Mouse (Mus musculus) stomach, embryonic 16.5 days (tissue): Measurements from ENCODE around the gene Synpo2. TPM values are rescaled to one million over a fixed set of nuclear protein-coding genes. Genes with fewer than 3 reads are reported as not detected.
A peak's percentile ranks its signal among the peaks of the same experiment; 100 is the strongest.

Source experiments
- ATAC-seq: fragments of 200-750 bp; cut with Nextera tagmentation; 2 replicates; pipeline ENCODE4 v1.8.0; 2017; ENCODE audit warnings: moderate number of reproducible peaks, moderate TSS enrichment; ENCODE audit not compliant: insufficient read depth, low FRiP score
- H3K27ac ChIP-seq: fragments of 300-500 bp; sonication (generic); 2 replicates; pipeline ENCODE4 v1.5.1; 2014; ENCODE audit warnings: low read length
- H3K27me3 ChIP-seq: fragments of 300-500 bp; sonication (generic); 2 replicates; pipeline ENCODE4 v1.6.1; 2014; ENCODE audit warnings: low read length, control low read depth, mixed read lengths; ENCODE audit not compliant: control insufficient read depth, insufficient read depth
- H3K36me3 ChIP-seq: fragments of 300-500 bp; sonication (generic); 2 replicates; pipeline ENCODE4 v1.6.1; 2014; ENCODE audit warnings: low read length; ENCODE audit not compliant: control insufficient read depth, insufficient read depth
- H3K4me1 ChIP-seq: fragments of 300-500 bp; sonication (generic); 2 replicates; pipeline ENCODE4 v1.6.1; 2014; ENCODE audit warnings: low read length, control low read depth, mixed read lengths; ENCODE audit not compliant: control insufficient read depth, insufficient read depth
- H3K4me2 ChIP-seq: fragments of 300-500 bp; sonication (generic); 2 replicates; pipeline ENCODE4 v1.6.1; 2014; ENCODE audit warnings: low read depth, low read length, mixed read lengths
- H3K4me3 ChIP-seq: fragments of 300-500 bp; sonication (generic); replicated peaks from 2 replicates; pipeline ENCODE4 v1.5.1; 2014; ENCODE audit warnings: mild to moderate bottlenecking, low read length
- H3K9ac ChIP-seq: fragments of 300-500 bp; sonication (generic); 2 replicates; pipeline ENCODE4 v1.6.1; 2014; ENCODE audit warnings: low read length
- H3K9me3 ChIP-seq: fragments of 300-500 bp; sonication (generic); replicated peaks from 2 replicates; pipeline ENCODE4 v1.6.1; 2016; ENCODE audit warnings: low read length, control low read depth; ENCODE audit not compliant: control insufficient read depth
- WGBS: fragments of 180-500 bp; shearing (Covaris S2); extraction: QIAGEN DNeasy Blood & Tissue Kit; methylation state at CpG from one replicate; pipeline ENCODE4 v1.1.7; 2014; 5-methylcytosine and 5-hydroxymethylcytosine counted together
- polyA plus RNA-seq: library from polyadenylated mRNA; unstranded; fragments of >200 nt; fragmentation: Nextera tagmentation; extraction: Ambion mirVana; gene quantifications from 2 replicates; pipeline ENCODE4 v1.2.1, GENCODE M21; 2015

Synpo2 gene
- polyA plus RNA-seq, 1 experiment from 2014 or later, result 38.7 TPM

- Histone ChIP-seq H3K4me2 (no peak overlapping the region), H3K4me3 (no peak overlapping the region), H3K9ac (no peak overlapping the region), H3K27ac (peak overlapping the region; percentile 10; the same call in 1 of the 2 replicates), H3K4me1 (peaks cover 3% of the 10 kb centered on the region; the same call in 1 of the 2 replicates), H3K36me3 (no peaks in the 10 kb centered on the region), H3K9me3 (no peaks in the 10 kb centered on the region), H3K27me3 (no peaks in the 10 kb centered on the region)
- ATAC-seq, result peak; percentile 31; the same call in 1 of the 2 replicates
- 56% methylated on average over 6 of the region's 6 CpGs for WGBS
Observed at GRCm38 (mm10) chr3:123190329-123190728, 45.6 kb downstream of the Synpo2 start.

GRCm38 (mm10) chr3:123189826-123190225, 46.1 kb downstream of the Synpo2 start:
- Histone ChIP-seq H3K4me2 (no peak overlapping the region), H3K27ac (no peak overlapping the region), H3K27me3 (no peaks in the 10 kb centered on the region), H3K36me3 (no peaks in the 10 kb centered on the region), H3K9ac (no peak overlapping the region), H3K4me3 (no peak overlapping the region), H3K9me3 (no peaks in the 10 kb centered on the region), H3K4me1 (peaks cover 3% of the 10 kb centered on the region; the same call in 1 of the 2 replicates)
- WGBS, result 42% methylated on average over 1 of the region's 1 CpGs
- no peak for ATAC-seq

DNA sequence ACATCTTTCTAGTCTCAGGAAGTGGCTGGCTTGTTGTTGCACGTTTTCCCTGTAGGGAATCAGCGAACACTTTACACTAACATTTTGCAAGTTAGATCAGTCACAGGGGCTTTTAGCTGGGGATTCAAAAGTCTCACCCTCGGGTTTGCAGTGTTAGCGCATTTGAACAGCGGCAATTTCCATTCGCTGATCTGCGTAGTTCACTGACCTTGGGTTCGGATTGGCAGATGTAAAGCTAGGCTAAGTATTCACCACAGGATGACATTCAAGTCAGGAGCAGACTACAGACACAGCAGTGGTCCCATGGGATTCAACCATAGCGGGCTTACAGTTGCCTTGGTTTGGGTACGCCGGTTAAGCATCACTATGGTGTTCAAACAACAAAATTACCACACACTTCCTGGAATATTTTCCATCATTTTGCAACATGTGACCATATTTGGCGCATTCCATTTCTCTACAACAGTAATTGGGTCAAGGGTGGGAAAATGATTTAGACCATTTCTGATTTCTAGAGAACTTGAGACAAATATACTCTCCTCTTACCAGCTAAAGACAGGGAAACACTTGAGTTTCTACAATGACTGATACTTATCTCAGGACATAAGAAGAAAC, 47.2 kb downstream of the Synpo2 start:
- Histone ChIP-seq H3K4me3 (no peak overlapping the region), H3K4me1 (peaks cover 3% of the 10 kb centered on the region; the same call in 1 of the 2 replicates), H3K9ac (no peak overlapping the region), H3K27me3 (no peaks in the 10 kb centered on the region), H3K27ac (no peak overlapping the region), H3K4me2 (no peak overlapping the region), H3K9me3 (no peaks in the 10 kb centered on the region), H3K36me3 (no peaks in the 10 kb centered on the region)
- WGBS, result 81% methylated on average over 12 of the region's 12 CpGs
- ATAC-seq, result no peak

DNA sequence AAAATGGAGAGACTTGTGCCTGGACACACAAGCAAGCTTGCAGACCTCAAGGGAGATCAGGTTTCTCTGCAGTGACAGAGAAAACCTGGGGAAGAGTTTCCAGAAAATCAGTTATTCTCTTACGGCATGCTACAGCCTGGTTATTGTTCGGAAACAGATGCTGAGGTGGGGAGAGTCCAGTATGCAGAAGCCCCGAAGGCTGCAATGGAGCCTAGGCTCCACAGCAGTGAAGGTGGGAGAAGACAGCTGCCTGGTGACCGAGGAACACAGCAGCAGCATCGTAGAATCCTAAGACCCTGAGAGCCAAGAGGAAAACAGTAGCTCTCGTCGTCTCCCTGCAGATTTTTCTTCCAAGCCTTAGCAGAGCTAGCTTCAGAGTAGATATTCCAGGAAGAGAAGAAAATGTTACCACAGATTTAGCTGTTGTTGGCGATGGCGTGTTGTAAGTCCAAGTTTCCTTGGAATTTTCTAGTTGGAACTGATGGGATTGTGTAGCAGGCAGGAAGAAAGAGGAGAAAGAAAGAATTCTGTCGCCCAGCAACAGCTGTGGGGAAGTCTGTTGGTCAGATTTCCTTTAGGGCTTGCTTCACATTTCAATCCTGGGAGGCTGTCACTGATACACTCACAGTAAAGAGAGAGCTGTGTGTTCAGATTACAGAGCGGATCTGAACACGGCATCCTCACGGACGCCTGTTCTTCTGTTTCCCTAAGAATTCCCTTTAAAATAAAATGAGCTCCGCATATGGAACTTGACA, 48.4 kb downstream of the Synpo2 start:
- Histone ChIP-seq H3K4me3 (no peak overlapping the region), H3K36me3 (no peaks in the 10 kb centered on the region), H3K27me3 (no peaks in the 10 kb centered on the region), H3K9me3 (no peaks in the 10 kb centered on the region), H3K9ac (no peak overlapping the region), H3K4me1 (peaks cover 3% of the 10 kb centered on the region; the same call in 1 of the 2 replicates), H3K4me2 (no peak overlapping the region), H3K27ac (peak overlapping the region; percentile 50)
- WGBS, result 62% methylated on average over 15 of the region's 15 CpGs
- no peak for ATAC-seq

DNA sequence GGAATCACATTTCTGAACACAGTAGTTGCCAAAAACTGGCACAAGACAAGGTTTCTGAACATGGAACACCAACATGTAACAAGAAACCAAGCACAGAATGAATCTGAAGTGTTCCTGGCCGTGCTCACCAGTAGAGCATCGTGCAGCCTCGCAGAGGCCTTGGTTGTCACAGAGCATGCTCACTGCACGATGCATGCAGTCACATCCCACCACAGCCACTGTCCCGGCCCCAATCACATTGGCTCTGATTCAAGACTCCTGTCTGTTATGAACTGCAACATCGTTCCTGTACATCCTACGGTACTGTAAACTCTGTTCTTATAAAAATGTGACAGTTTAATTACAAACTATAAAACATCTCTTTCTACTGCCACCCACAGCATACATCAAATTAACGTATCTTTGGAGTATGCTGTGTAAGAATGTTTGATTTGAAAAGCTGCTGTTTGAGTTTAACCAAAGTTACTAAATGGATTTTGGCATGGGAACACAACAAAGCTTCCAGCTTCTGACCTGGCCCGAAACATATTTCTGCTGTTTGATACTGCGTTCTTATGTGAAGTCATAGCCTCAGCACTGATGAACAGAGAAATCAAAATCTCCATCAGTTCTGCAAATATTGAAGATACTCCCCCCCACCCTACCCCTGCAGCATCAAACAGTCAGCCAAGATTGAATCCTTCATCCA, 50.6 kb downstream of the Synpo2 start:
- Histone ChIP-seq H3K36me3 (no peaks in the 10 kb centered on the region), H3K9ac (no peak overlapping the region), H3K4me3 (no peak overlapping the region), H3K9me3 (no peaks in the 10 kb centered on the region), H3K27me3 (no peaks in the 10 kb centered on the region), H3K4me2 (no peak overlapping the region), H3K4me1 (peaks cover 5% of the 10 kb centered on the region; the same call in 1 of the 2 replicates), H3K27ac (peak overlapping the region; percentile 79)
- no peak for ATAC-seq
- 57% methylated on average over 10 of the region's 10 CpGs for WGBS

- 62% methylated on average over 10 of the region's 10 CpGs for WGBS
Observed at GRCm38 (mm10) chr3:123184281-123184680, 51.7 kb downstream of the Synpo2 start.

DNA sequence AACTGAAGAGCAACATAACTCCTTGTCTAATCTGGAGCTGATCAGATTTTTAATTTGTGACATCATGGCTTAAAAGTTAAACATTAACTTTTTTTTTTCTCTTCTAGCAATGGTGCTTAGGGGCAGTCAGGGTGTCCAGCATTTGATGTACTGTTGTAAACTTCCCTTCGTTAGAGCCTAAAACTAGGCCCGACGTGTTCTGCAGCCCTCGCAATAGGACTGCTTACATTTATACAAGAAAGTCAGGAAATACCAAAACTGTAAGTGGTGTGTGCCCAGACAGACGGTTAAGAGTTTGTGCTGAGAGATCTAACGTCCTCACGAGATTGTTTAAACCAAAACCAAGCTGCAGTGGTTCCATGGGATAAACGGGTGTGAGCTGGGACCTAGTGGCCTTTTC, 56.4 kb downstream of the Synpo2 start:
- H3K9me3 ChIP-seq, result no peaks in the 10 kb centered on the region
- H3K27ac ChIP-seq, result peak overlapping the region; percentile 72
- H3K36me3 ChIP-seq, result no peaks in the 10 kb centered on the region
- H3K9ac ChIP-seq, result no peak overlapping the region
- H3K4me3 ChIP-seq, result no peak overlapping the region
- ATAC-seq, result no peak
- no peak overlapping the region for H3K4me2 ChIP-seq
- 26% methylated on average over 8 of the region's 8 CpGs for WGBS
- H3K4me1 ChIP-seq, result 0 out of 2 replicates have a peak, but pooled peaks cover 19% of the 10 kb centered on the region
- H3K27me3 ChIP-seq, result no peaks in the 10 kb centered on the region

More at GRCm38 (mm10) chr3:123184281-123184680, 51.7 kb downstream of the Synpo2 start:
- H3K27me3 ChIP-seq, result no peaks in the 10 kb centered on the region
- H3K4me1 ChIP-seq, result peaks cover 15% of the 10 kb centered on the region; the same call in 1 of the 2 replicates
- no peaks in the 10 kb centered on the region for H3K9me3 ChIP-seq
- no peak overlapping the region for H3K4me3 ChIP-seq
- H3K27ac ChIP-seq, result peak overlapping the region; percentile 59
- ATAC-seq, result peak; percentile 23; the same call in 1 of the 2 replicates
- no peak overlapping the region for H3K9ac ChIP-seq
- no peaks in the 10 kb centered on the region for H3K36me3 ChIP-seq
- no peak overlapping the region for H3K4me2 ChIP-seq

DNA sequence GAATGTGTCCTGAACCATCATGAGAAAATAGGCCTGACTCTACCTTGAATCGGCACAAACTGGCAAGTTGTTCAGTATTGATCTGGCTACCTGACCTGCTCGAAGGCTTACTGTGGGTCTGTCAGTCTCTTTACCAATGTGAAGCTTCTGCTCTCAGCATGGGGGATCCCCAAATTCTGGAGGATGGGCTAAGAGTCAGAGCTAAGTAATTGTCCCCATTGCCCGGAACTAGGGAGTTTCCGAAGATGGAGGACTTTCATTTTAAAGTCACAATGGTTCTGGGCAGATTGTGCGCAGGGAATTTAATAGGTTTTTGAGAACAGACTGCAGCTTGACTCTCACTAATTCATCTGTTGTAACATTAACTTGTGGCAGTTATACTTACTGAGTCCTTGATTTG, 56.9 kb downstream of the Synpo2 start:
- H3K27ac ChIP-seq, result peak overlapping the region; percentile 72

More for the DNA sequence above, 56.9 kb downstream of the Synpo2 start:
- Histone ChIP-seq H3K36me3 (no peaks in the 10 kb centered on the region), H3K27me3 (no peaks in the 10 kb centered on the region), H3K9ac (no peak overlapping the region), H3K4me2 (no peak overlapping the region), H3K9me3 (no peaks in the 10 kb centered on the region), H3K4me1 (0 out of 2 replicates have a peak, but pooled peaks cover 19% of the 10 kb centered on the region), H3K4me3 (no peak overlapping the region)
- ATAC-seq, result no peak
- 67% methylated on average over 5 of the region's 5 CpGs for WGBS
